Comparison of ENCODE assay signal across 21 mouse cellular contexts in the genomic region with DNA sequence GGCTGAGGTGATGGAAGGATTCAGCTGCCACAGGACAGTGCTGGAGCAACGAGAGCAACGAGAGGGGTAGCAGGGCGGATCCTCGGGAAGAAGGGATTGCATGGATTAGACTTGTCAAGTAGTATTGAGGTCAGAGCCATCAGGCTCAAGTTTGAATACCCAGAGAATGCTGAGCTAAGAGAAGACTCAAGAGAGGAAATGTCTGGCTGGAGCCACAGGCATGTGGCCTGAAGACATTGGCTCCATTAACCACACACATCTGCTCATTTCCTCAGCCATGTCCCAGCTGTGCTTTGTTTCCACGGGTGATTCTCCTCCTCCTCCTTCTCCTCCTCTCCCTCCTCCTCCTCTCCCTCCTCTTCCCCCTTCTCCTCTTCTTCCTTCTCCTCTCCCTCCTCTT. TPM values are rescaled to one million over a fixed set of nuclear protein-coding genes. Genes with fewer than 3 reads are reported as not detected.
DNase-seq lines count a peak whose midpoint lies in the region; ATAC-seq and TF ChIP-seq lines count a peak whose summit lies in the region.
"Had no signal": no experiment of that assay in that cellular context is flagged by ENCODE, and none has a peak within 500 bp of the region (broad histone marks: within the 10 kb centered on the region; RNA-seq: fewer than 3 reads in every experiment).

No protein-coding gene starts in this region.

- TF ChIP-seq EP300 in heart, adult 2 months (IDR thresholded peaks at IDR 0.05; ENCODE audit: insufficient read depth, low read depth, low read length): no peak

- H3K4me2 ChIP-seq in heart, embryonic 11.5 days: no peak overlapping the region
- no peak overlapping the region for H3K4me2 ChIP-seq in midbrain, embryonic 11.5 days
- no peak overlapping the region for H3K4me2 ChIP-seq in midbrain, embryonic 13.5 days (replicated peaks)
- H3K4me2 ChIP-seq in forebrain, embryonic 11.5 days (ENCODE audit: low read depth, low read length, severe bottlenecking): no peak overlapping the region
- H3K4me2 ChIP-seq: hindbrain, embryonic 12.5 days; lung, embryonic 15.5 days had no signal

- no peak overlapping the region for H3K9ac ChIP-seq in heart, adult 2 months (ENCODE audit: low read depth, low read length)
- no peak overlapping the region for H3K9ac ChIP-seq in heart, embryonic 11.5 days (ENCODE audit: low read depth, low read length)
- no peak overlapping the region for H3K9ac ChIP-seq in midbrain, embryonic 11.5 days (ENCODE audit: low read length)
- no peak overlapping the region for H3K9ac ChIP-seq in midbrain, embryonic 13.5 days (replicated peaks)
- H3K9ac ChIP-seq in forebrain, embryonic 11.5 days (ENCODE audit: low read length): no peak overlapping the region
- H3K9ac ChIP-seq: hindbrain, embryonic 12.5 days; lung, embryonic 15.5 days had no signal

- TF ChIP-seq POLR2A in heart, adult 2 months (IDR thresholded peaks at IDR 0.05; ENCODE audit: insufficient read depth, low read depth, low read length): no peak

- no peak overlapping the region for H3K4me3 ChIP-seq in heart, adult 2 months
- no peak overlapping the region for H3K4me3 ChIP-seq in heart, embryonic 11.5 days (ENCODE audit: low read depth, low read length)
- H3K4me3 ChIP-seq in midbrain, embryonic 11.5 days (ENCODE audit: low read depth, low read length): no peak overlapping the region
- no peak overlapping the region for H3K4me3 ChIP-seq in midbrain, embryonic 13.5 days (replicated peaks)
- no peak overlapping the region for H3K4me3 ChIP-seq in forebrain, embryonic 11.5 days (ENCODE audit: low read depth, low read length)
- H3K4me3 ChIP-seq: hindbrain, embryonic 12.5 days; lung, embryonic 15.5 days had no signal

- no peaks in the 10 kb centered on the region for H3K36me3 ChIP-seq in heart, adult 2 months (ENCODE audit: control insufficient read depth, insufficient read depth, low read length)
- H3K36me3 ChIP-seq in heart, embryonic 11.5 days (ENCODE audit: control insufficient read depth, insufficient read depth, low read length): no peaks in the 10 kb centered on the region
- H3K36me3 ChIP-seq in midbrain, embryonic 11.5 days (ENCODE audit: control insufficient read depth, insufficient read depth, low read length): no peaks in the 10 kb centered on the region
- no peaks in the 10 kb centered on the region for H3K36me3 ChIP-seq in midbrain, embryonic 13.5 days
- H3K36me3 ChIP-seq in forebrain, embryonic 11.5 days (ENCODE audit: control insufficient read depth, insufficient read depth, low read length): no peaks in the 10 kb centered on the region
- H3K36me3 ChIP-seq: hindbrain, embryonic 12.5 days; lung, embryonic 15.5 days had no signal

- peaks cover 1% of the 10 kb centered on the region; the same call in 1 of the 2 replicates for H3K4me1 ChIP-seq in heart, adult 2 months (ENCODE audit: control insufficient read depth, insufficient read depth, low read length)
- H3K4me1 ChIP-seq in heart, embryonic 11.5 days (ENCODE audit: control insufficient read depth, insufficient read depth, low read length): peaks cover 6% of the 10 kb centered on the region; the same call in 1 of the 2 replicates
- H3K4me1 ChIP-seq in midbrain, embryonic 11.5 days (ENCODE audit: control insufficient read depth, insufficient read depth, low read length): peaks cover 10% of the 10 kb centered on the region
- peaks cover 5% of the 10 kb centered on the region; the same call in 1 of the 2 replicates for H3K4me1 ChIP-seq in midbrain, embryonic 13.5 days (replicated peaks)
- peaks cover 3% of the 10 kb centered on the region; the same call in 1 of the 2 replicates for H3K4me1 ChIP-seq in forebrain, embryonic 11.5 days (replicated peaks; ENCODE audit: control insufficient read depth, insufficient read depth, low read length)

- DNase-seq in heart, adult 2 months: peak; percentile 34 to 44
- peak; percentile 21 for DNase-seq in midbrain, embryonic 11.5 days (ENCODE audit: low spot score, missing footprints)
- peak; percentile 46 for DNase-seq in retina, adult 2 months (ENCODE audit: low read depth, low spot score)
- no peak for DNase-seq in forebrain, embryonic 11.5 days (ENCODE audit: low spot score)
- DNase-seq in left cerebral cortex, postnatal 25 days (ENCODE audit: low spot score in 2 of 2): no peak
- DNase-seq: cerebellum, adult 11 months; cerebellum, postnatal 25 days; liver; thymus, postnatal 25 days had no signal

- H3K27me3 ChIP-seq in heart, adult 2 months (ENCODE audit: control insufficient read depth, insufficient read depth, low read length): no peaks in the 10 kb centered on the region
- no peaks in the 10 kb centered on the region for H3K27me3 ChIP-seq in heart, embryonic 11.5 days (ENCODE audit: control insufficient read depth, insufficient read depth, low read length)
- H3K27me3 ChIP-seq in midbrain, embryonic 11.5 days (ENCODE audit: control insufficient read depth, insufficient read depth, low read length): no peaks in the 10 kb centered on the region
- no peaks in the 10 kb centered on the region for H3K27me3 ChIP-seq in midbrain, embryonic 13.5 days
- H3K27me3 ChIP-seq in forebrain, embryonic 11.5 days (ENCODE audit: control insufficient read depth, insufficient read depth, low read length): no peaks in the 10 kb centered on the region
- H3K27me3 ChIP-seq: hindbrain, embryonic 12.5 days; lung, embryonic 15.5 days had no signal

- H3K79me2 ChIP-seq in heart, adult 2 months (replicated peaks; ENCODE audit: control insufficient read depth, insufficient read depth, low read length): no peaks in the 10 kb centered on the region

- H3K9me3 ChIP-seq in heart, embryonic 11.5 days (replicated peaks; ENCODE audit: control insufficient read depth, low read length): no peaks in the 10 kb centered on the region
- no peaks in the 10 kb centered on the region for H3K9me3 ChIP-seq in midbrain, embryonic 11.5 days (ENCODE audit: control insufficient read depth, low read length)
- H3K9me3 ChIP-seq in midbrain, embryonic 13.5 days: no peaks in the 10 kb centered on the region
- H3K9me3 ChIP-seq in forebrain, embryonic 11.5 days (ENCODE audit: control insufficient read depth, low read length): no peaks in the 10 kb centered on the region
- H3K9me3 ChIP-seq: hindbrain, embryonic 12.5 days; lung, embryonic 15.5 days had no signal

- H3K27ac ChIP-seq in heart, adult 2 months: no peak overlapping the region
- no peak overlapping the region for H3K27ac ChIP-seq in heart, embryonic 11.5 days (ENCODE audit: low read depth, low read length)
- no peak overlapping the region for H3K27ac ChIP-seq in midbrain, embryonic 11.5 days (ENCODE audit: low read depth, low read length)
- no peak overlapping the region for H3K27ac ChIP-seq in midbrain, embryonic 13.5 days
- H3K27ac ChIP-seq in forebrain, embryonic 11.5 days (ENCODE audit: low read depth, low read length): no peak overlapping the region
- H3K27ac ChIP-seq: hindbrain, embryonic 12.5 days; lung, embryonic 15.5 days had no signal

- TF ChIP-seq CTCF in heart, adult 2 months (IDR thresholded peaks at IDR 0.05): no peak

- WGBS in heart, adult 2 months: 58% methylated on average over 5 of the region's 5 CpGs
- WGBS in heart, embryonic 11.5 days (ENCODE audit: insufficient replicate concordance): 57% methylated on average over 5 of the region's 5 CpGs
- WGBS in midbrain, embryonic 11.5 days: 64% methylated on average over 5 of the region's 5 CpGs
- WGBS in midbrain, embryonic 13.5 days: 62% methylated on average over 5 of the region's 5 CpGs
- WGBS in forebrain, embryonic 11.5 days: 70% methylated on average over 5 of the region's 5 CpGs

- intact Hi-C loops in heart, adult 2 months (cut with DNase I): no loop called here
- intact Hi-C loops in left cerebral cortex, postnatal 25 days (cut with DNase I): no loop called here

- ATAC-seq in heart, embryonic 11.5 days (replicated peaks; ENCODE audit: insufficient number of reproducible peaks, low FRiP score, low TSS enrichment): no peak
- ATAC-seq in midbrain, embryonic 11.5 days (ENCODE audit: low FRiP score): no peak
- no peak for ATAC-seq in midbrain, embryonic 13.5 days
- ATAC-seq in forebrain, embryonic 11.5 days (replicated peaks; ENCODE audit: low FRiP score): no peak

RNA-seq across cellular contexts. Expression of a gene that starts 22.2 kb away (rescaled TPM):
- not detected for total RNA-seq in heart, adult 2 months (2021)
- polyA plus RNA-seq in heart, adult 2 months (2012; rRNA removed): not detected in 2 replicates
- not detected in 2 replicates for polyA plus RNA-seq in heart, embryonic 11.5 days (2014; fragmentation: Nextera tagmentation; extraction: Ambion mirVana)
- polyA plus RNA-seq in midbrain, embryonic 11.5 days (2014; fragmentation: Nextera tagmentation; extraction: Ambion mirVana): not detected in 2 replicates
- polyA plus RNA-seq in midbrain, embryonic 13.5 days (2015; fragmentation: Nextera tagmentation; extraction: Ambion mirVana): not detected in 2 replicates
- polyA plus RNA-seq in forebrain, embryonic 11.5 days (2014; fragmentation: Nextera tagmentation; extraction: Ambion mirVana): not detected in 2 replicates
- not detected for total RNA-seq in left cerebral cortex, postnatal 25 days (2021)
- total RNA-seq: adrenal gland, adult 18-20 months; ES-E14; granulocyte monocyte progenitor cell, adult 5-6 weeks; layer of hippocampus, adult 8-10 months had no signal
- polyA plus RNA-seq: embryonic facial prominence, embryonic 11.5 days; hindbrain, embryonic 12.5 days; lung, embryonic 15.5 days; neural tube, embryonic 14.5 days; spleen, adult 2 months had no signal

RNA-seq across cellular contexts. Expression of a gene that starts 39.3 kb away (rescaled TPM):
- total RNA-seq in heart, adult 2 months (2021): not detected
- 0.04 TPM in 1 of 2 replicates, not detected in the other for polyA plus RNA-seq in heart, adult 2 months (2012; rRNA removed)
- 0.06 TPM in 1 of 2 replicates, not detected in the other for polyA plus RNA-seq in heart, embryonic 11.5 days (2014; fragmentation: Nextera tagmentation; extraction: Ambion mirVana)
- not detected in 2 replicates for polyA plus RNA-seq in midbrain, embryonic 11.5 days (2014; fragmentation: Nextera tagmentation; extraction: Ambion mirVana)
- not detected in 2 replicates for polyA plus RNA-seq in midbrain, embryonic 13.5 days (2015; fragmentation: Nextera tagmentation; extraction: Ambion mirVana)
- not detected in 2 replicates for polyA plus RNA-seq in forebrain, embryonic 11.5 days (2014; fragmentation: Nextera tagmentation; extraction: Ambion mirVana)
- not detected for total RNA-seq in left cerebral cortex, postnatal 25 days (2021)
- total RNA-seq: adrenal gland, adult 18-20 months; granulocyte monocyte progenitor cell, adult 5-6 weeks had no signal
- polyA plus RNA-seq: embryonic facial prominence, embryonic 11.5 days; hindbrain, embryonic 12.5 days; intestine, embryonic 14.5 days; lung, embryonic 15.5 days; neural tube, embryonic 14.5 days; spleen, adult 2 months had no signal

Comparison
In these comparisons a context has a peak if more than half of its experiments do, and no peak if none do; other contexts are left out.
1. DNase-seq: peak in heart, adult 2 months (2 of 2), midbrain, embryonic 11.5 days (single experiment) and retina, adult 2 months (single experiment); none in forebrain, embryonic 11.5 days (single experiment) and left cerebral cortex, postnatal 25 days (0 of 2).